Mouse (Mus musculus): ENCODE measurements at regions not wholly inside any gene's neighbourhood (a gene's known extent, or its start where the extent isn't known, plus 50 kb on each side); places are given as distances from the start of the nearest gene placed in this dataset.
A peak's percentile ranks its signal among the peaks of the same experiment; 100 is the strongest.

- H3K27ac ChIP-seq (ENCODE audit: low read depth, low read length): no peak overlapping the region
- H3K36me3 ChIP-seq (ENCODE audit: control insufficient read depth, insufficient read depth, low read length): no peaks in the 10 kb centered on the region
Measured at GRCm38 (mm10) chr2:144189756-144190155, 80.7 kb upstream of the Mgme1 start.

GRCm38 (mm10) chr2:144191018-144191417 is 79.4 kb upstream of the Mgme1 start:
- Histone ChIP-seq H3K4me3 (ENCODE audit: low read length) (no peak overlapping the region), H3K9ac (ENCODE audit: low read depth, low read length) (no peak overlapping the region), H3K36me3 (ENCODE audit: control insufficient read depth, insufficient read depth, low read length) (no peaks in the 10 kb centered on the region), H3K4me1 (ENCODE audit: control insufficient read depth, insufficient read depth, low read length) (peaks cover 3% of the 10 kb centered on the region; the same call in 1 of the 2 replicates), H3K27me3 (ENCODE audit: control insufficient read depth, insufficient read depth, low read length) (no peaks in the 10 kb centered on the region), H3K9me3 (ENCODE audit: control insufficient read depth, low read length) (no peaks in the 10 kb centered on the region), H3K27ac (ENCODE audit: low read depth, low read length) (no peak overlapping the region), H3K4me2 (replicated peaks; ENCODE audit: low read depth, low read length) (no peak overlapping the region)
- no peak for ATAC-seq (ENCODE audit: low FRiP score, low TSS enrichment)
- 83% methylated on average over 9 of the region's 9 CpGs for WGBS

More at GRCm38 (mm10) chr2:144189756-144190155, 80.7 kb upstream of the Mgme1 start:
- Histone ChIP-seq H3K27me3 (ENCODE audit: control insufficient read depth, insufficient read depth, low read length) (no peaks in the 10 kb centered on the region), H3K4me1 (ENCODE audit: control insufficient read depth, insufficient read depth, low read length) (0 out of 2 replicates have a peak, but pooled peaks cover 3% of the 10 kb centered on the region), H3K9ac (ENCODE audit: low read depth, low read length) (no peak overlapping the region), H3K4me2 (replicated peaks; ENCODE audit: low read depth, low read length) (no peak overlapping the region), H3K9me3 (ENCODE audit: control insufficient read depth, low read length) (no peaks in the 10 kb centered on the region), H3K4me3 (ENCODE audit: low read length) (no peak overlapping the region)
- 85% methylated on average over 7 of the region's 7 CpGs for WGBS
- ATAC-seq (ENCODE audit: low FRiP score, low TSS enrichment): no peak

DNA sequence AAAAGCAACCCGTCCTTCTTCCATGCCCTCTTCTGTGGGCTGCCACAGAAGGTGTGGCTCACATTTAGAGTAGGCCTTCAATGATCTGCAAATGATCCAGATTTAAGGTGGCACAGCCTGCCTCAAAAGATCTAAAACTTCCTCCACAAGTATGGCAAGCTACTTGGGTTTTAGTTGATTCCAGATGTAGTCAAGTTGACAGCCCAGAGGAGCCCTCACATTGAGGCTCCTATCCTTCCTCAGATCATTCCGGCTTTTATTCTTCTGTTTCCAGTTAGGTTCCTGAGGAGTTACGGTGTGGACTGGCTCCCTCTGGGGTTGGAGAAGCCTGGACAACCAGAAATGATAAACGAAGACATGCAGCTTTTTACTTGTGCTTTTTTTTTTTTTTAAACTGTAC is 78.8 kb upstream of the Mgme1 start:
- no peak overlapping the region for H3K4me2 ChIP-seq (replicated peaks; ENCODE audit: low read depth, low read length)
- peaks cover 3% of the 10 kb centered on the region; the same call in 1 of the 2 replicates for H3K4me1 ChIP-seq (ENCODE audit: control insufficient read depth, insufficient read depth, low read length)
- WGBS: 88% methylated on average over 4 of the region's 4 CpGs
- H3K27me3 ChIP-seq (ENCODE audit: control insufficient read depth, insufficient read depth, low read length): no peaks in the 10 kb centered on the region
- H3K4me3 ChIP-seq (ENCODE audit: low read length): no peak overlapping the region
- no peak overlapping the region for H3K9ac ChIP-seq (ENCODE audit: low read depth, low read length)
- H3K27ac ChIP-seq (ENCODE audit: low read depth, low read length): no peak overlapping the region
- H3K36me3 ChIP-seq (ENCODE audit: control insufficient read depth, insufficient read depth, low read length): no peaks in the 10 kb centered on the region
- no peaks in the 10 kb centered on the region for H3K9me3 ChIP-seq (ENCODE audit: control insufficient read depth, low read length)
- ATAC-seq (ENCODE audit: low FRiP score, low TSS enrichment): no peak

GRCm38 (mm10) chr2:144192428-144192827 is 78.0 kb upstream of the Mgme1 start:
- Histone ChIP-seq H3K4me1 (ENCODE audit: control insufficient read depth, insufficient read depth, low read length) (peaks cover 3% of the 10 kb centered on the region; the same call in 1 of the 2 replicates), H3K4me2 (replicated peaks; ENCODE audit: low read depth, low read length) (no peak overlapping the region), H3K9ac (ENCODE audit: low read depth, low read length) (no peak overlapping the region), H3K27ac (ENCODE audit: low read depth, low read length) (no peak overlapping the region), H3K36me3 (ENCODE audit: control insufficient read depth, insufficient read depth, low read length) (no peaks in the 10 kb centered on the region), H3K9me3 (ENCODE audit: control insufficient read depth, low read length) (no peaks in the 10 kb centered on the region), H3K27me3 (ENCODE audit: control insufficient read depth, insufficient read depth, low read length) (no peaks in the 10 kb centered on the region), H3K4me3 (ENCODE audit: low read length) (no peak overlapping the region)
- ATAC-seq (ENCODE audit: low FRiP score, low TSS enrichment): no peak
- 81% methylated on average over 8 of the region's 8 CpGs for WGBS

- no peak overlapping the region for H3K27ac ChIP-seq (ENCODE audit: low read depth, low read length)
- H3K9ac ChIP-seq (ENCODE audit: low read depth, low read length): no peak overlapping the region
- WGBS: 54% methylated on average over 14 of the region's 14 CpGs
- H3K36me3 ChIP-seq (ENCODE audit: control insufficient read depth, insufficient read depth, low read length): no peaks in the 10 kb centered on the region
- peak; percentile 25; the same call in 1 of the 2 replicates for ATAC-seq (ENCODE audit: low FRiP score, low TSS enrichment)
- H3K4me1 ChIP-seq (ENCODE audit: control insufficient read depth, insufficient read depth, low read length): peaks cover 5% of the 10 kb centered on the region; the same call in 1 of the 2 replicates
- H3K27me3 ChIP-seq (ENCODE audit: control insufficient read depth, insufficient read depth, low read length): no peaks in the 10 kb centered on the region
- no peak overlapping the region for H3K4me2 ChIP-seq (replicated peaks; ENCODE audit: low read depth, low read length)
- no peaks in the 10 kb centered on the region for H3K9me3 ChIP-seq (ENCODE audit: control insufficient read depth, low read length)
- no peak overlapping the region for H3K4me3 ChIP-seq (ENCODE audit: low read length)
Measured at GRCm38 (mm10) chr2:144195851-144196250, 74.6 kb upstream of the Mgme1 start.

DNA sequence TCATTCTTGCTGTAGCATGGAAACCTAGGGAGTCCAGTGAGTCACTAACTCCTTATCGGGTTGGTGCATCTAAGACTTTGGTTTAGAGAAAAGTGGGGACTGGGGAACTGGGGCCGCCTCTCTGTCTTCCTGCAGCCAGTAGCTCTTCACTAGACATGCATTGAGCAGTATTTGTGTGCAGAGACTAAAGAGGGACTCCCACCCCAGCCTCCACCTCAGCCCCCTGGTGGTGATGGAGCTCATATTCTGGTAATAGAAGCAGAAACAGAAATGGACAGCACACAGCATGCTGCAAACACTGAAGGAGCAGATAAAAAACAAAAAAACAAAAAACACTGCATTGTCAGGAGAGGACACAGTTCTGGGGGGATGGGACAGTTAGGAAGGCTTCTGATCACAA is 73.3 kb upstream of the Mgme1 start:
- H3K4me1 ChIP-seq (ENCODE audit: control insufficient read depth, insufficient read depth, low read length): peaks cover 5% of the 10 kb centered on the region; the same call in 1 of the 2 replicates
- H3K4me3 ChIP-seq (ENCODE audit: low read length): no peak overlapping the region
- no peaks in the 10 kb centered on the region for H3K27me3 ChIP-seq (ENCODE audit: control insufficient read depth, insufficient read depth, low read length)
- no peak overlapping the region for H3K9ac ChIP-seq (ENCODE audit: low read depth, low read length)
- WGBS: 76% methylated on average over 2 of the region's 2 CpGs
- no peaks in the 10 kb centered on the region for H3K9me3 ChIP-seq (ENCODE audit: control insufficient read depth, low read length)
- no peak overlapping the region for H3K4me2 ChIP-seq (replicated peaks; ENCODE audit: low read depth, low read length)
- H3K36me3 ChIP-seq (ENCODE audit: control insufficient read depth, insufficient read depth, low read length): no peaks in the 10 kb centered on the region
- no peak for ATAC-seq (ENCODE audit: low FRiP score, low TSS enrichment)
- H3K27ac ChIP-seq (ENCODE audit: low read depth, low read length): no peak overlapping the region

DNA sequence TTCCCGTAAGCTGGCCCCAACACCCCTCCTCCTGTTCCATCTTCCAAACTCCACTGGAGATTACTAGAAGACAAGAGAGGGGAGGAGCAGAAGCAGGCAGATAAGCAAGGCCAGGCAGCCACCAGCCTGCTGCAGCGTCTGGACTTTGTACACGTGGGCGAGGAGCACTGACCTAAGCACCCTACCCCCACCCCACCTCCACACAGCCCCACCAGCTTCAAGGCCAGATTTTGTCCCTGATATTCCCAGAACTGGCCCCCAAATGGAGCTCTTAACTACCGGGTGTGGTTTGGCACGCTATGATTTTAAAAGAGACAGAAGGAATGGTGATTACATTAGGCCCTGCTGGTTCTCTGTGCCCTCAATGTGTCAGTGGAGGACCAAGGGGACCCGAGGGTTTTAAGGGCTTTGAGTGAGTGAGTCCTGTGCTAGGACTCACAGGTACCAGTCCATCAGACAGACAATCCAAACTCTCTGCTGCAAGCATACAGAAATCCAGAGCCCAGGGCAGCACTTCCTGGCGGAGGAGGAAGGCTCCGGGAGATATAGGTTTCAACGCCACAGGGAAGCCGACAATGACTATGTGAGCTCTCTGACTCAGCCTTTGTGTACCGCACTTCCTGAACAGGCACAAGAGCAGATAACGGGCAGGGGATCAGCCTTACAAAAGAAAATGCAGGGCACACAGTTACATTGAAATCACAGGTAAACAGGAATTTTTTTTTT is 72.0 kb upstream of the Mgme1 start:
- ATAC-seq (ENCODE audit: low FRiP score, low TSS enrichment): no peak
- no peak overlapping the region for H3K27ac ChIP-seq (ENCODE audit: low read depth, low read length)
- no peak overlapping the region for H3K4me2 ChIP-seq (replicated peaks; ENCODE audit: low read depth, low read length)
- H3K4me1 ChIP-seq (ENCODE audit: control insufficient read depth, insufficient read depth, low read length): peaks cover 5% of the 10 kb centered on the region; the same call in 1 of the 2 replicates
- no peak overlapping the region for H3K9ac ChIP-seq (ENCODE audit: low read depth, low read length)
- H3K4me3 ChIP-seq (ENCODE audit: low read length): no peak overlapping the region
- no peaks in the 10 kb centered on the region for H3K27me3 ChIP-seq (ENCODE audit: control insufficient read depth, insufficient read depth, low read length)
- no peaks in the 10 kb centered on the region for H3K36me3 ChIP-seq (ENCODE audit: control insufficient read depth, insufficient read depth, low read length)
- no peaks in the 10 kb centered on the region for H3K9me3 ChIP-seq (ENCODE audit: control insufficient read depth, low read length)
- 61% methylated on average over 13 of the region's 13 CpGs for WGBS
